Mouse (Mus musculus) forebrain, embryonic 16.5 days (tissue): ENCODE measurements around the gene Gpsm1. TPM values are rescaled to one million over a fixed set of nuclear protein-coding genes. Genes with fewer than 3 reads are reported as not detected.
"Not testable (repeated sequence)": the region's sequence is repeated elsewhere in the genome, so short reads cannot be mapped to it uniquely, and the experiment has no call there.

ENCODE experiments used
- ATAC-seq: fragments of 200-750 bp; cut with Nextera tagmentation; 2 replicates; pipeline ENCODE4 v1.8.0; 2017; ENCODE audit warnings: mild to moderate bottlenecking, moderate library complexity
- H3K27ac ChIP-seq: fragments of 300-500 bp; sonication (generic); 2 replicates; pipeline ENCODE4 v1.5.1; 2014; ENCODE audit warnings: low read length, control low read depth
- H3K27me3 ChIP-seq: fragments of 300-500 bp; sonication (generic); replicated peaks from 2 replicates; pipeline ENCODE4 v1.6.1; 2014; ENCODE audit warnings: low read length; ENCODE audit not compliant: control insufficient read depth, insufficient read depth
- H3K36me3 ChIP-seq: fragments of 300-500 bp; sonication (generic); 2 replicates; pipeline ENCODE4 v1.6.1; 2014; ENCODE audit not compliant: control insufficient read depth, insufficient read depth
- H3K4me1 ChIP-seq: fragments of 300-500 bp; sonication (generic); replicated peaks from 2 replicates; pipeline ENCODE4 v1.6.1; 2014; ENCODE audit warnings: low read length; ENCODE audit not compliant: control insufficient read depth, insufficient read depth
- H3K4me2 ChIP-seq: fragments of 300-500 bp; sonication (generic); 2 replicates; pipeline ENCODE4 v1.6.1; 2014; ENCODE audit warnings: mild to moderate bottlenecking, low read length, control low read depth
- H3K4me3 ChIP-seq: fragments of 300-500 bp; sonication (generic); replicated peaks from 2 replicates; pipeline ENCODE4 v1.5.1; 2014; ENCODE audit warnings: mild to moderate bottlenecking, low read length, control low read depth
- H3K9ac ChIP-seq: fragments of 300-500 bp; sonication (generic); replicated peaks from 2 replicates; pipeline ENCODE4 v1.6.1; 2014; ENCODE audit warnings: low read depth, low read length, control low read depth
- H3K9me3 ChIP-seq: fragments of 300-500 bp; sonication (generic); 2 replicates; pipeline ENCODE4 v1.6.1; 2016; ENCODE audit warnings: low read length; ENCODE audit not compliant: control insufficient read depth
- WGBS: fragments of 180-500 bp; shearing (Covaris S2); extraction: QIAGEN DNeasy Blood & Tissue Kit; methylation state at CpG from one replicate; pipeline ENCODE4 v1.1.7; 2014; 5-methylcytosine and 5-hydroxymethylcytosine counted together
- polyA plus RNA-seq: library from polyadenylated mRNA; unstranded; fragments of >200 nt; fragmentation: Nextera tagmentation; extraction: Ambion mirVana; gene quantifications from 2 replicates; pipeline ENCODE4 v1.2.1, GENCODE M21; 2015

The Gpsm1 gene
- polyA plus RNA-seq, 1 experiment from 2014 or later: 160 TPM

- Histone ChIP-seq H3K4me3 (peak within 1 kb of the TSS; percentile 86), H3K27me3 (no peaks in the 10 kb centered on the region), H3K9ac (peak within 1 kb of the TSS; percentile 79), H3K4me1 (peaks cover 9% of the 10 kb centered on the region), H3K27ac (no peak within 1 kb of the TSS; the same call in 1 of the 2 replicates), H3K9me3 (no peaks in the 10 kb centered on the region), H3K4me2 (peak within 1 kb of the TSS; percentile 71), H3K36me3 (peaks cover 28% of the 10 kb centered on the region)
- peak; percentile 98 for ATAC-seq
- WGBS: under 1% methylated on average over 38 of the region's 38 CpGs
Measured at GRCm38 (mm10) chr2:26380131-26380771, 64.9 kb downstream of the Gpsm1 start, which contains the start of gene Snapc4. Gene Snapc4 (minus strand): TSS chr2:26380653.

- peak overlapping the region; percentile 71 for H3K4me2 ChIP-seq
- H3K9me3 ChIP-seq, H3K4me1 ChIP-seq, H3K27ac ChIP-seq, H3K27me3 ChIP-seq, ATAC-seq: not testable (repeated sequence)
- H3K9ac ChIP-seq: peak overlapping the region; percentile 79
- peaks cover 31% of the 10 kb centered on the region for H3K36me3 ChIP-seq
- 29% methylated on average over 6 of the region's 6 CpGs for WGBS
- peak overlapping the region; percentile 86 for H3K4me3 ChIP-seq
Measured at GRCm38 (mm10) chr2:26380871-26381270, 65.6 kb downstream of the Gpsm1 start.

GRCm38 (mm10) chr2:26387713-26388112 lies 72.4 kb downstream of the Gpsm1 start:
- Histone ChIP-seq H3K4me2 (no peak overlapping the region), H3K27me3 (no peaks in the 10 kb centered on the region), H3K27ac (no peak overlapping the region), H3K36me3 (peaks cover 37% of the 10 kb centered on the region), H3K4me3 (no peak overlapping the region), H3K9ac (no peak overlapping the region), H3K9me3 (no peaks in the 10 kb centered on the region), H3K4me1 (peaks cover 22% of the 10 kb centered on the region)
- no peak for ATAC-seq
- 91% methylated on average over 3 of the region's 3 CpGs for WGBS

- peak; percentile 61 for ATAC-seq
- peaks cover 22% of the 10 kb centered on the region for H3K4me1 ChIP-seq
Measured at GRCm38 (mm10) chr2:26388682-26389153, 73.4 kb downstream of the Gpsm1 start.

GRCm38 (mm10) chr2:26389154-26389690 lies 73.9 kb downstream of the Gpsm1 start, which contains the start of the genes Entr1 and Pmpca:
Gene Entr1 (minus strand): TSS chr2:26389316.
Gene Pmpca (plus strand): TSS chr2:26389339.
- under 1% methylated on average over 57 of the region's 60 CpGs for WGBS
- Histone ChIP-seq H3K27me3 (no peaks in the 10 kb centered on the region), H3K4me1 (peaks cover 22% of the 10 kb centered on the region), H3K27ac (peak within 1 kb of the TSS; percentile 62), H3K9ac (peak within 1 kb of the TSS; percentile 81), H3K9me3 (no peaks in the 10 kb centered on the region), H3K36me3 (peaks cover 44% of the 10 kb centered on the region), H3K4me3 (peak within 1 kb of the TSS; percentile 97), H3K4me2 (peak within 1 kb of the TSS; percentile 99)
- peak; percentile 94 for ATAC-seq

More at GRCm38 (mm10) chr2:26388682-26389153, 73.4 kb downstream of the Gpsm1 start:
- under 1% methylated on average over 31 of the region's 45 CpGs for WGBS
- H3K9me3 ChIP-seq: no peaks in the 10 kb centered on the region
- peak overlapping the region; percentile 62; the same call in 1 of the 2 replicates for H3K27ac ChIP-seq
- peak overlapping the region; percentile 97 for H3K4me3 ChIP-seq
- no peaks in the 10 kb centered on the region for H3K27me3 ChIP-seq
- peak overlapping the region; percentile 81 for H3K9ac ChIP-seq
- peaks cover 43% of the 10 kb centered on the region for H3K36me3 ChIP-seq
- H3K4me2 ChIP-seq: peak overlapping the region; percentile 99

- Histone ChIP-seq H3K4me2 (no peak overlapping the region), H3K4me1 (peaks cover 22% of the 10 kb centered on the region), H3K27ac (no peak overlapping the region), H3K9me3 (no peaks in the 10 kb centered on the region), H3K9ac (no peak overlapping the region), H3K4me3 (no peak overlapping the region), H3K36me3 (peaks cover 47% of the 10 kb centered on the region), H3K27me3 (no peaks in the 10 kb centered on the region)
- no peak for ATAC-seq
- 92% methylated on average over 3 of the region's 3 CpGs for WGBS
Measured at GRCm38 (mm10) chr2:26390954-26391353, 75.6 kb downstream of the Gpsm1 start.

- 94% methylated on average over 6 of the region's 6 CpGs for WGBS
- no peaks in the 10 kb centered on the region for H3K27me3 ChIP-seq
- no peak overlapping the region for H3K4me2 ChIP-seq
- H3K9ac ChIP-seq: no peak overlapping the region
- H3K27ac ChIP-seq: no peak overlapping the region
- H3K4me3 ChIP-seq: no peak overlapping the region
- no peaks in the 10 kb centered on the region for H3K9me3 ChIP-seq
- H3K4me1 ChIP-seq: peaks cover 22% of the 10 kb centered on the region
- H3K36me3 ChIP-seq: peaks cover 52% of the 10 kb centered on the region
- ATAC-seq: no peak
Measured at GRCm38 (mm10) chr2:26391617-26392016, 76.3 kb downstream of the Gpsm1 start.

Other genes with a start within 250 kb of the Gpsm1 start
- 13.3 and 16.1 TPM in 2 replicates for gene Nacc2, start 192.3 kb upstream of the Gpsm1 start, polyA plus RNA-seq
- not detected in 2 replicates for gene Lhx3, start 107.2 kb upstream of the Gpsm1 start, polyA plus RNA-seq
- 13.6 and 14.6 TPM in 2 replicates for gene Qsox2, start 78.0 kb upstream of the Gpsm1 start, polyA plus RNA-seq
- gene Ccdc187, start 21.0 kb upstream of the Gpsm1 start, polyA plus RNA-seq: 0.15 and 0.24 TPM in 2 replicates
- 30.4 and 32.5 TPM in 2 replicates for gene Dnlz, start 36.6 kb downstream of the Gpsm1 start, polyA plus RNA-seq
- gene Card9, start 45.4 kb downstream of the Gpsm1 start, polyA plus RNA-seq: 2.2 and 2.3 TPM in 2 replicates
- 32.1 and 42.6 TPM in 2 replicates for gene Snapc4, start 65.1 kb downstream of the Gpsm1 start, polyA plus RNA-seq
- gene Entr1, start 73.8 kb downstream of the Gpsm1 start, polyA plus RNA-seq: 194 and 208 TPM in 2 replicates
- gene Pmpca, start 73.8 kb downstream of the Gpsm1 start, polyA plus RNA-seq: 95.3 and 100 TPM in 2 replicates
- gene Inpp5e, start 93.7 kb downstream of the Gpsm1 start, polyA plus RNA-seq: 19.8 and 23.9 TPM in 2 replicates
- 21.5 and 23.1 TPM in 2 replicates for gene Sec16a, start 129.7 kb downstream of the Gpsm1 start, polyA plus RNA-seq
- 20.2 and 23.6 TPM in 2 replicates for gene Notch1, start 201.1 kb downstream of the Gpsm1 start, polyA plus RNA-seq